Mouse (Mus musculus) forebrain, embryonic 13.5 days (tissue): ENCODE results near the gene Dnajc3. TPM values are rescaled to one million over a fixed set of nuclear protein-coding genes. Genes with fewer than 3 reads are reported as not detected.

Experiments used
- ATAC-seq: fragments of 200-750 bp; cut with Nextera tagmentation; 2 replicates; pipeline ENCODE4 v1.8.0; 2017
- H3K27ac ChIP-seq: fragments of 300-500 bp; sonication (generic); 2 replicates; pipeline ENCODE4 v1.5.1; 2015; ENCODE audit warnings: inconsistent platforms, mild to moderate bottlenecking, moderate library complexity
- H3K27me3 ChIP-seq: fragments of 300-500 bp; sonication (generic); 2 replicates; pipeline ENCODE4 v1.6.1; 2015; ENCODE audit warnings: mild to moderate bottlenecking, inconsistent platforms
- H3K36me3 ChIP-seq: fragments of 300-500 bp; sonication (generic); 2 replicates; pipeline ENCODE4 v1.6.1; 2015; ENCODE audit warnings: mild to moderate bottlenecking, inconsistent platforms; ENCODE audit not compliant: poor library complexity, severe bottlenecking
- H3K4me1 ChIP-seq: fragments of 300-500 bp; sonication (generic); 2 replicates; pipeline ENCODE4 v1.6.1; 2015; ENCODE audit warnings: inconsistent platforms
- H3K4me2 ChIP-seq: fragments of 300-500 bp; sonication (generic); 2 replicates; pipeline ENCODE4 v1.6.1; 2015; ENCODE audit warnings: inconsistent platforms, mild to moderate bottlenecking, moderate library complexity
- H3K4me3 ChIP-seq: fragments of 300-500 bp; sonication (generic); 2 replicates; pipeline ENCODE4 v1.5.1; 2015; ENCODE audit warnings: mild to moderate bottlenecking, inconsistent platforms
- H3K9ac ChIP-seq: fragments of 300-500 bp; sonication (generic); 2 replicates; pipeline ENCODE4 v1.6.1; 2015; ENCODE audit warnings: mild to moderate bottlenecking, inconsistent platforms
- H3K9me3 ChIP-seq: fragments of 300-500 bp; sonication (generic); replicated peaks from 2 replicates; pipeline ENCODE4 v1.6.1; 2016; ENCODE audit warnings: inconsistent platforms
- WGBS: fragments of 180-500 bp; shearing (Covaris S2); methylation state at CpG from one replicate; pipeline ENCODE4 v1.1.7; 2015; 5-methylcytosine and 5-hydroxymethylcytosine counted together
- polyA plus RNA-seq: library from polyadenylated mRNA; unstranded; fragments of >200 nt; fragmentation: Nextera tagmentation; extraction: Ambion mirVana; gene quantifications from 2 replicates; pipeline ENCODE4 v1.2.1, GENCODE M21; 2015

Dnajc3 gene
- polyA plus RNA-seq, 1 experiment from 2014 or later: 17.5 TPM

DNA sequence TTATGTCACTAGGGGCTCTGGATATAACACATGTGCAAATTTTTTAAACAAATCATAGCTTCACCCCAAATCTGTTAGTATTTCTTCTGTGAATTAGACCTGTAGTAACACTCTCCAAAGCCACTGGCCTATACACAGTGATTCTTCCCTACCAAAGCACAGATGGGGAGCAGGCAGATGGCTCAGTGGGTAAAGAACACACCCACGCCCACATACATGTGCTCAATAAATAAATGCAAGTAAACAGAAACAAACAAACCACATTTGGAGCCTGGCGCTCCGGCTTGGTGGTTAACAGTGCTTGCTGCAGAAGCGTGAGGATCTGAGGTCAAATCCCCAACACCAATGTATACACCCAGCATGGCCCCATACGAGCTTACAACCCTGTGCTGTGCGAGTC, 26.3 kb upstream of the Dnajc3 start:
- 92% methylated on average over 6 of the region's 6 CpGs for WGBS
- Histone ChIP-seq H3K36me3 (peaks cover 89% of the 10 kb centered on the region), H3K9me3 (no peaks in the 10 kb centered on the region), H3K27me3 (no peaks in the 10 kb centered on the region), H3K4me2 (no peak overlapping the region), H3K9ac (no peak overlapping the region), H3K4me1 (peaks cover 5% of the 10 kb centered on the region; the same call in 1 of the 2 replicates), H3K4me3 (no peak overlapping the region), H3K27ac (no peak overlapping the region)
- no peak for ATAC-seq

DNA sequence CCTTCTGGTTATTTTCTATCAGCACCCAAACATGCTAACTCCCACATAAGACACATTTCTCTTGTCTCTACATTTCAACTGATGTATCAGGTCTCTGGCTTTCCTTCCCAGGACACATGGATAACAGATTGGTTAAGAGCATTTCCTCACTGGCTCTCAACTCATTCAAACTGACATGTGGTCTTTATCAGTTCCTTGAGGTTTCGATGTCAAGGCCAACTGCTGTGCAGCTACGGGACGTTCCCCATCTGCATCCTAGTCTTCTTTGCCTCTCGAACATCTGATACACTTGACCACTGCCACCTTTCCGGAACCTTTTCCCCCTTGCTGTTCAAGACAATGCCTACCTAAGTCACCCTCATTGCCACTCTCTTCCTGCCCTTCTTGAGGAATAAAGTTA, 24.1 kb upstream of the Dnajc3 start:
- H3K4me1 ChIP-seq: no peaks in the 10 kb centered on the region
- no peak overlapping the region for H3K4me3 ChIP-seq
- ATAC-seq: no peak
- no peak overlapping the region for H3K4me2 ChIP-seq
- H3K27ac ChIP-seq: no peak overlapping the region
- H3K36me3 ChIP-seq: peaks cover 88% of the 10 kb centered on the region
- H3K9ac ChIP-seq: no peak overlapping the region
- H3K27me3 ChIP-seq: no peaks in the 10 kb centered on the region
- no peaks in the 10 kb centered on the region for H3K9me3 ChIP-seq
- 89% methylated on average over 5 of the region's 5 CpGs for WGBS

DNA sequence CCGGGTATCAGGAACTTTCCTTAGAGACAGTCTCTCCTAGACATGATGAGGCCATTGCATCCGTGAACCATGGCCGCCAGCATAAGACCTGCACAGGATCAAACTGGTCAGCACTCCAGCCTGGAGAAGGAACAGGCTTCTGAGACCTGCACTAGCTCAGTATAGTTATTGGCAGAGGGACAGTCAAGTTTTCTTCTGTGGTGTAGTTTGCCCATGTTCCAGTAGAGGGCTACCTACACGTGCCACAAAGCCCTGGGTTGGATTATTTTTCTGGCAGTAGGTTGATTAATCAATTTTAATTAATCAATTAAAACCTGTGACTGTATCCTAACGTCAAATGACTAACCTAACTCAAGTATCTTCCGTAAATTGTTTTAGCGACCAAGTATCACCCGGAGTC, 18.8 kb upstream of the Dnajc3 start:
- no peak overlapping the region for H3K9ac ChIP-seq
- no peak overlapping the region for H3K4me2 ChIP-seq
- H3K9me3 ChIP-seq: no peaks in the 10 kb centered on the region
- H3K36me3 ChIP-seq: peaks cover 56% of the 10 kb centered on the region
- 72% methylated on average over 8 of the region's 8 CpGs for WGBS
- H3K27me3 ChIP-seq: peaks cover 7% of the 10 kb centered on the region; the same call in 1 of the 2 replicates
- ATAC-seq: no peak; the same call in 1 of the 2 replicates
- H3K27ac ChIP-seq: no peak overlapping the region
- H3K4me3 ChIP-seq: no peak overlapping the region
- H3K4me1 ChIP-seq: peaks cover 35% of the 10 kb centered on the region

DNA sequence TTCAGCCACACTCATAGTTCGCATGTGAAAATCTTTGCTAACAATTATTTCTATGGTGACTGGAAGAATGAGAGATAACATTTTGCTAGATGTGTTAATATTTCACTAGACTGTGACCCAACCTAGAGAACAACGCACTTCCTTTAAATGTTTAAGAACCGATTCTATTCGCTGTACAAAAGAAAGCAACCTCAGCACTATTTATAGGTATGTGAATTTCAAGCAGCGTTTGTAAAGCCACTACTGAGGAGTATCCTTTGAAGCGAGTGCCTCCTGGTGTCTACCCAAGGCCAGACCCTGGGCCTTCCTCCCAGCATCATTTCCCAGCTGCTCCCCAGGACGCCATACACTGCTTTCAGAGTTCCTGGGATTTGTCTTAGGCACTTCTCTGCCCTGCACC, 17.1 kb upstream of the Dnajc3 start:
- no peak overlapping the region for H3K4me3 ChIP-seq
- H3K9me3 ChIP-seq: no peaks in the 10 kb centered on the region
- H3K4me1 ChIP-seq: peaks cover 45% of the 10 kb centered on the region
- no peak overlapping the region for H3K27ac ChIP-seq
- peaks cover 41% of the 10 kb centered on the region for H3K36me3 ChIP-seq
- peak overlapping the region; percentile 5; the same call in 1 of the 2 replicates for H3K9ac ChIP-seq
- WGBS: 74% methylated on average over 7 of the region's 7 CpGs
- peak overlapping the region; percentile 0; the same call in 1 of the 2 replicates for H3K4me2 ChIP-seq
- no peak for ATAC-seq
- H3K27me3 ChIP-seq: peaks cover 7% of the 10 kb centered on the region; the same call in 1 of the 2 replicates

DNA sequence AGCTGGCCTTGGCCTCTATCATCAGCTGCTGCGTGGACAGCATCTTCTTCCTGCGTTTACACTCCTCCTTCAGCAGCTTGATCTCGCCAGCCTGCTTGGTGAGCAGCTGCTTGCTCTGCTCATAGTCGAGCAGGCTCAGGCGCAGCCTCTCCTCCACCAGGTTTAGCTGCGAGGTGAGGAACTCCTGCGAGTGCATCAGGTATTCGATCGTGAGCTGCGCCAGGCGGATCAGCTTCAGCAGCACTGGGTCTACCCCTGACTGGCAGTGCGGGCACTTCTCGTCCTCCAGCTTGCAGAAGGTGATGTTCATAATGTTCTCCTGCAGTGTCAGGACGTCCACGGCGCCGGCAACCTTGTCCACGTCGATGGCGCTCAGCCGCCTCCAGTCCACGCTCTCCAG, 15.5 kb upstream of the Dnajc3 start:
- Histone ChIP-seq H3K27ac (no peak overlapping the region), H3K9me3 (no peaks in the 10 kb centered on the region), H3K4me1 (peaks cover 50% of the 10 kb centered on the region), H3K27me3 (peaks cover 7% of the 10 kb centered on the region; the same call in 1 of the 2 replicates), H3K4me3 (peak overlapping the region; percentile 46), H3K36me3 (peaks cover 29% of the 10 kb centered on the region), H3K9ac (peak overlapping the region; percentile 66), H3K4me2 (peak overlapping the region; percentile 81)
- WGBS: 28% methylated on average over 22 of the region's 22 CpGs
- no peak for ATAC-seq

DNA sequence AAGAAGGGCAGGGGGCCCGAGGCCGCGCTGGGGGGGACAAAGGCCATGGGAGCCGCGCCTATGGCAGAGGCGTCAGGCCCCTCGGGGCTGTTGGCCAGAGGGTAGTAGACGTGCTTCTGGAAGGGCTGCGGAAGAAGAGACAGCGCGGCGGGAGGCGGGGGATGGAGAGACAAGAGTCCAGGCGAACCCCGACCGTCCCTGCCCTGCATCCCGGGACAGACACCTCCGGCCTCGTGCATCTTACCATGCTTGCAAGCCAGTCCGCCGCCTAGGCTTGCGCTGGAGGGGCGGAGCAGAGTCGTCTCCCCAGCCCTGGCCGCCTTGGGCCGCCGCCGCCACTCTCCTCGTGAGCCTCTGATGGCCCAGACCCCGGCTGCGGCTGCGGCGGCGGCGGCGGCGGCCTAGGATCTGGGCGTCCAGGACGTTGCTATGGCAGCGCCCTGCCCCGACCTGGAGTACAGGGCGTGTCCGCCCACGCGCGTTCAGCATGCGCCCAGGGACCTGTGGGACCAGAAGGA, 15.1 kb upstream of the Dnajc3 start:
- peaks cover 50% of the 10 kb centered on the region for H3K4me1 ChIP-seq
- 2% methylated on average over 37 of the region's 47 CpGs for WGBS
- H3K4me3 ChIP-seq: peak overlapping the region; percentile 46

DNA sequence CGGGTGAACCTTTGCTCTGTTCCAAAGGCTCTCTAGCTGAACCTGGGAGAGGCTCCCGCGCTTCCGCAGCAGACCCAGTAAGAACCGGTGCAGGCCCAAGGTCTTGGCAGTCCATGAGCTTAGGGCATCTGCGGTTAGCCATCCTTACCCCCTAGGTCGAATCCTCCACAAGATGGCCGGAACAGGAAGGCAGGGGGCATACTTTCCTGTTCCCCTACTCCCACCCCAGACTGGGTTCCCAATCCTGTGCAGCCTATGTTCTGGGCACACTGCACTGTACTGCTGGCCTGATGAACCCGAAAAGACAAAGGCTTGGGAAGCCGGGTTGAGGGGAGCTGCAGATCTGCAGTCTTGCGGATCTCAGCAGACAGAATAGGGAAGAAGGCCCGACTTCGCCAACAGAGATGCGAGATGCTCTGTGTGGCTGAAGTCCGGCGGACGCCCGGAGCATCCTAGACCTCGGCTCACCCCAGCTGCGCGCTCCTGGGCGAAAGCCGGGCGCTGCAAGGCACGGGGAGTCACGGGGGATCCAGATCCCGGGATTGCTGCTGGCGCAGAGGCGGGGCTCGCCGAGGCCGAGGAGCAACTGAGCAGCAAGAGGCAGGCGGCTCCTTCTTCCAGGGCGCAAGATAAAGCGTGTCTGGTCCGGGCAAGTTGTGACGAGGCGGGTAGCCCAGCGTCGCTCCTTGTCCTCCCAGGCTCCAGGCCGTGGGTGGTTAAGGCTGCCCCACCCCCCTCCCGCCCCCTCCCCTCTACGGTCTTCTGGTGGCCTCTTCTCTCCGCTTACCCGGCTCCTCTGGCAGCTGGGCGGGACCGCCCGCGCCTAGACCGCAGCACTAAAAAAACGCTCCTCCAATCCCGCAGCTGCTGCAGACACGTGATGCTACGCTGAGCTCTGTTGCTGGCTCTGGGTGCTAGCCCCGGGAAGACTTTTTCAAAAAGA, 12.8 kb upstream of the Dnajc3 start, which contains the start of gene Dzip1:
Gene Dzip1 (minus strand): TSS at position 788 of the 943 bp plus-strand sequence.
- H3K9me3 ChIP-seq: no peaks in the 10 kb centered on the region
- WGBS: under 1% methylated on average over 55 of the region's 55 CpGs
- peaks cover 7% of the 10 kb centered on the region; the same call in 1 of the 2 replicates for H3K27me3 ChIP-seq
- peak within 1 kb of the TSS; percentile 81 for H3K4me2 ChIP-seq
- peak within 1 kb of the TSS; percentile 90 for H3K9ac ChIP-seq
- H3K4me1 ChIP-seq: peaks cover 50% of the 10 kb centered on the region
- H3K27ac ChIP-seq: peak within 1 kb of the TSS; percentile 84
- ATAC-seq: peak; percentile 97
- H3K4me3 ChIP-seq: peak within 1 kb of the TSS; percentile 69
- 0 out of 2 replicates have a peak, but pooled peaks cover 11% of the 10 kb centered on the region for H3K36me3 ChIP-seq

More for the DNA sequence above, 15.1 kb upstream of the Dnajc3 start:
- no peak overlapping the region for H3K27ac ChIP-seq
- peaks cover 7% of the 10 kb centered on the region; the same call in 1 of the 2 replicates for H3K27me3 ChIP-seq
- H3K4me2 ChIP-seq: peak overlapping the region; percentile 81
- ATAC-seq: peak; percentile 22; the same call in 1 of the 2 replicates
- peaks cover 25% of the 10 kb centered on the region for H3K36me3 ChIP-seq
- H3K9me3 ChIP-seq: no peaks in the 10 kb centered on the region
- H3K9ac ChIP-seq: peak overlapping the region; percentile 66

DNA sequence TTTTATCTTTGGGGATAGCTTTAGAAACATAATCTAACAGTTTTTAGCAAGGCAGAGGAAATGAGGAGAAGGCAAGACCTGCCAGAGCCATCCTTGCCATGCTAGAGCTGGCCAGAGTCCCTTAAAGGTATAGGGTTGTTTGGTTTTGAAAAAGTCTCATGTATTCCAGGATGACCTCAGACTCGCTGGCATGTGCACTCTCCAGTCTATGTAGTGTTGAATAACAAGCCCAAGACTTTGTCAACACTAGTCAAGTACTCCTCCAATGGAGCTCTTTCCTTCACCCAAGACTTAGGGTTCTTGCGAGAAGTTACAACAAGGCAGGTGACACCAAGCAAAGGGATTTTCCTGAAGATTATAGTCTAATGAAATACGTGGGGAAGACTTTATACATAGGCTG, 9.2 kb upstream of the Dnajc3 start:
- ATAC-seq: no peak
- Histone ChIP-seq H3K9ac (no peak overlapping the region), H3K36me3 (no peaks in the 10 kb centered on the region), H3K4me3 (no peak overlapping the region), H3K27ac (no peak overlapping the region), H3K9me3 (no peaks in the 10 kb centered on the region), H3K4me2 (no peak overlapping the region), H3K27me3 (no peaks in the 10 kb centered on the region), H3K4me1 (peaks cover 19% of the 10 kb centered on the region)
- WGBS: 86% methylated on average over 3 of the region's 3 CpGs

DNA sequence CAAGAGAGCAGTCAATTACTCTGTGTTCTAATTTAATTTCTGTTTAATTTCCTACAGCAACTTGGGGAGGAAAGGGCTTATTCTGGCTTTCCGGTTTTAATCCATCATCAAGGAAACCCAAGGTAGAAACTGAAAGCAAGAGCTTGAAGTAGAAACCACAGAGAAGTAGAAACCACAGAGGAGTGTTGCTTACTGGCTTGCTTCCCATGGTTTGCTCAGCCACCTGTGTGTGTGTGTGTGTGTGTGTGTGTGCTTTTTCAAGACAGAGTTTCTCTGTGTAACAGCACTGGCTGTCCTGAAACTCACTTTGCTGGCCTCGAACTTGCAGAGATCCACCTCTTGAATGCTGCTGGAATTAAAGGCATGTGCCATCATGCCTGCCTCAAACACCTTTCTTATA, 8.0 kb upstream of the Dnajc3 start:
- Histone ChIP-seq H3K9ac (no peak overlapping the region), H3K4me1 (peaks cover 7% of the 10 kb centered on the region; the same call in 1 of the 2 replicates), H3K27ac (no peak overlapping the region), H3K4me3 (no peak overlapping the region), H3K36me3 (no peaks in the 10 kb centered on the region), H3K9me3 (no peaks in the 10 kb centered on the region), H3K27me3 (no peaks in the 10 kb centered on the region), H3K4me2 (no peak overlapping the region)
- 80% methylated on average over 2 of the region's 2 CpGs for WGBS
- no peak for ATAC-seq

DNA sequence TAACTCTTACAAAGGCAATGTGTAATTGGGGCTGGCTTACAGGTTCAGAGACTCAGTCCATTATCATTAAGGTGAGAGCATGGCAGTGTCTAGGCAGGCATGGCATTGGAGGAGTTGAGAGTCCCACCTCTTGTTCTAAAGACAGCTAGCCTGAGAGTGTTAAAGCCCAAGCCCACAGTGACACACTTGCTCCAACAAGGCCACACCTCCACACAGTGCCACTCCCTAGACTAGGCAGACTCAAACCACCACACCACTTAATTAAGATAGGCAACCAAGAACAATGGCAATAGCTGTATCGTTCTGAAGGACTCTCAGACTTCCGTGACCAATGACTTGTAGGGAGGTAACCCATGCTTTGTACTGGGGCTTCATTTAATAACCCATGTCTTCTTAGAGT, 7.0 kb upstream of the Dnajc3 start:
- Histone ChIP-seq H3K27me3 (no peaks in the 10 kb centered on the region), H3K4me1 (peaks cover 3% of the 10 kb centered on the region; the same call in 1 of the 2 replicates), H3K4me3 (no peak overlapping the region), H3K27ac (no peak overlapping the region), H3K36me3 (no peaks in the 10 kb centered on the region), H3K4me2 (no peak overlapping the region), H3K9ac (no peak overlapping the region), H3K9me3 (no peaks in the 10 kb centered on the region)
- WGBS: 73% methylated on average over 2 of the region's 2 CpGs
- no peak; the same call in 1 of the 2 replicates for ATAC-seq

DNA sequence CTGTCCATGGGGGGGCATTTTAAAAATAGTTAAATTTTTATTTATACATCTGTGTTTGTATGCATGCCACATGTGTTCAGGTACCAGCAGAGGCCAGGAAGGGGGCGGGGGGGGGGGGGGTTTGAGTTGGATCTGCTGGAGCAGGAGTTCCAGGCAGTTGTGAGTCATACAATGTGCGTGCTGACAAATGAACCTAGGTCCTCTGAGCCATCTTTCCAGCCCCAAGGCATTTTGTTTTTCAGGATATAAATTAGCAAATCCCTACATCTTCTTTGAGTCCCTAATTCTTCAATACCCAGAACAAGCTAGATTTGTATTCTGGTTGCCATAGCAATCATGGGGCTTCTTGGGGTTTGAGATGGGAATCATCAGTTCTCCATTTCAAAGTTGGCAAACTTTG, 6.6 kb upstream of the Dnajc3 start:
- Histone ChIP-seq H3K4me1 (no peaks in the 10 kb centered on the region), H3K9ac (no peak overlapping the region), H3K27me3 (no peaks in the 10 kb centered on the region), H3K27ac (no peak overlapping the region), H3K4me3 (no peak overlapping the region), H3K36me3 (no peaks in the 10 kb centered on the region), H3K9me3 (no peaks in the 10 kb centered on the region), H3K4me2 (no peak overlapping the region)
- WGBS: 80% methylated on average over 2 of the region's 2 CpGs
- ATAC-seq: no peak

DNA sequence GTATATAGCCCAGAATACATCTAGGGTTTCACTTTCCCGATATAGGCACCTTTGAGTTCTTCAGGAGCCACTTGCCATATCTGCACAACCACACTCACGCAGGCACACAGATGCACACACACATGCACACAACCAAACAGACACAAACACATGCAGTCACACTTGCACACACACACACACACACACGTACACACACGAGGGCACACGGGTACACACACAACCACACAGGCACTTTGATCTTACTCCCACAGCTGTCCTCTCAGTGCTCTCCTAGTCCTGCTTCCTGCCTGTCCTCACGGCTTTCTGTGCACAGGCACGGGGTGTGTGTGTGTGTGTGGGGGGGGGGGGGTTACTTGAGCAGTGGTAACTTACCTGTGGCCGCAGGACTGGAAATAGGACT, 4.8 kb upstream of the Dnajc3 start:
- H3K36me3 ChIP-seq: no peaks in the 10 kb centered on the region
- no peak overlapping the region for H3K27ac ChIP-seq
- H3K9me3 ChIP-seq: no peaks in the 10 kb centered on the region
- H3K4me3 ChIP-seq: no peak overlapping the region
- no peaks in the 10 kb centered on the region for H3K27me3 ChIP-seq
- no peak overlapping the region for H3K4me2 ChIP-seq
- 73% methylated on average over 8 of the region's 8 CpGs for WGBS
- H3K4me1 ChIP-seq: peaks cover 6% of the 10 kb centered on the region
- no peak for ATAC-seq
- H3K9ac ChIP-seq: no peak overlapping the region
